Mouse (Mus musculus) embryonic facial prominence, embryonic 12.5 days (tissue): ENCODE measurements at regions not wholly inside any gene's neighbourhood (a gene's known extent, or its start where the extent isn't known, plus 50 kb on each side); places are given as distances from the start of the nearest gene placed in this dataset.
A peak's percentile ranks its signal among the peaks of the same experiment; 100 is the strongest.

Experiments used
- ATAC-seq: fragments of 200-750 bp; cut with Nextera tagmentation; 2 replicates; pipeline ENCODE4 v1.8.0; 2017; ENCODE audit not compliant: insufficient number of reproducible peaks, insufficient read depth, low FRiP score, low TSS enrichment
- H3K27ac ChIP-seq: fragments of 300-500 bp; sonication (generic); 2 replicates; pipeline ENCODE4 v1.5.1; 2016; ENCODE audit warnings: mild to moderate bottlenecking
- H3K27me3 ChIP-seq: fragments of 300-500 bp; sonication (generic); 2 replicates; pipeline ENCODE4 v1.6.1; 2016; ENCODE audit warnings: mild to moderate bottlenecking, moderate library complexity
- H3K36me3 ChIP-seq: fragments of 300-500 bp; sonication (generic); 2 replicates; pipeline ENCODE4 v1.6.1; 2016; ENCODE audit warnings: mild to moderate bottlenecking
- H3K4me1 ChIP-seq: fragments of 300-500 bp; sonication (generic); 2 replicates; pipeline ENCODE4 v1.6.1; 2016
- H3K4me2 ChIP-seq: fragments of 300-500 bp; sonication (generic); replicated peaks from 2 replicates; pipeline ENCODE4 v1.6.1; 2016; ENCODE audit warnings: mild to moderate bottlenecking, moderate library complexity
- H3K4me3 ChIP-seq: fragments of 300-500 bp; sonication (generic); 2 replicates; pipeline ENCODE4 v1.5.1; 2016; ENCODE audit warnings: mild to moderate bottlenecking
- H3K9ac ChIP-seq: fragments of 300-500 bp; sonication (generic); 2 replicates; pipeline ENCODE4 v1.6.1; 2016; ENCODE audit warnings: mild to moderate bottlenecking, moderate library complexity
- H3K9me3 ChIP-seq: fragments of 300-500 bp; sonication (generic); 2 replicates; pipeline ENCODE4 v1.6.1; 2016; ENCODE audit warnings: mild to moderate bottlenecking, moderate library complexity
- WGBS: fragments of 180-500 bp; shearing (Covaris S2); methylation state at CpG from one replicate; pipeline ENCODE4 v1.1.7; 2016; 5-methylcytosine and 5-hydroxymethylcytosine counted together

GRCm38 (mm10) chr2:161339327-161340001 is 230.6 kb upstream of the Chd6 start:
- Histone ChIP-seq H3K4me2 (no peak overlapping the region), H3K4me3 (no peak overlapping the region), H3K27ac (peak overlapping the region; percentile 23; the same call in 1 of the 2 replicates), H3K9ac (no peak overlapping the region), H3K9me3 (no peaks in the 10 kb centered on the region), H3K27me3 (peaks cover 4% of the 10 kb centered on the region; the same call in 1 of the 2 replicates), H3K36me3 (no peaks in the 10 kb centered on the region), H3K4me1 (peaks cover 23% of the 10 kb centered on the region; the same call in 1 of the 2 replicates)
- peak; percentile 73 for ATAC-seq
- WGBS: 11% methylated on average over 14 of the region's 14 CpGs

- Histone ChIP-seq H3K4me1 (peaks cover 23% of the 10 kb centered on the region; the same call in 1 of the 2 replicates), H3K4me3 (no peak overlapping the region), H3K27me3 (peaks cover 4% of the 10 kb centered on the region; the same call in 1 of the 2 replicates)
Measured at GRCm38 (mm10) chr2:161338953-161339326, 230.1 kb upstream of the Chd6 start.

GRCm38 (mm10) chr2:161332653-161333052 is 223.8 kb upstream of the Chd6 start:
- Histone ChIP-seq H3K4me2 (no peak overlapping the region), H3K9ac (no peak overlapping the region), H3K9me3 (no peaks in the 10 kb centered on the region), H3K4me1 (no peaks in the 10 kb centered on the region), H3K4me3 (no peak overlapping the region), H3K27me3 (no peaks in the 10 kb centered on the region), H3K27ac (no peak overlapping the region), H3K36me3 (no peaks in the 10 kb centered on the region)
- WGBS: 50% methylated on average over 2 of the region's 2 CpGs
- ATAC-seq: no peak

More at GRCm38 (mm10) chr2:161338953-161339326, 230.1 kb upstream of the Chd6 start:
- Histone ChIP-seq H3K27ac (peak overlapping the region; percentile 23; the same call in 1 of the 2 replicates), H3K4me2 (no peak overlapping the region), H3K36me3 (no peaks in the 10 kb centered on the region), H3K9me3 (no peaks in the 10 kb centered on the region), H3K9ac (no peak overlapping the region)
- 9% methylated on average over 3 of the region's 3 CpGs for WGBS
- no peak for ATAC-seq

GRCm38 (mm10) chr2:161331850-161332365 is 223.0 kb upstream of the Chd6 start:
- Histone ChIP-seq H3K36me3 (no peaks in the 10 kb centered on the region), H3K27me3 (no peaks in the 10 kb centered on the region), H3K27ac (no peak overlapping the region), H3K4me2 (no peak overlapping the region), H3K9ac (no peak overlapping the region), H3K4me1 (no peaks in the 10 kb centered on the region), H3K4me3 (no peak overlapping the region), H3K9me3 (no peaks in the 10 kb centered on the region)
- WGBS: 86% methylated on average over 10 of the region's 10 CpGs
- ATAC-seq: no peak

- H3K4me1 ChIP-seq: no peaks in the 10 kb centered on the region
- H3K9me3 ChIP-seq: no peaks in the 10 kb centered on the region
- H3K4me3 ChIP-seq: no peak overlapping the region
- no peaks in the 10 kb centered on the region for H3K27me3 ChIP-seq
- H3K4me2 ChIP-seq: no peak overlapping the region
- no peak overlapping the region for H3K27ac ChIP-seq
- ATAC-seq: no peak
- no peaks in the 10 kb centered on the region for H3K36me3 ChIP-seq
- WGBS: 76% methylated on average over 3 of the region's 3 CpGs
- H3K9ac ChIP-seq: no peak overlapping the region
Measured at GRCm38 (mm10) chr2:161302796-161303195, 193.9 kb upstream of the Chd6 start.

- H3K4me1 ChIP-seq: no peaks in the 10 kb centered on the region
- WGBS: 17% methylated on average over 9 of the region's 9 CpGs
- no peaks in the 10 kb centered on the region for H3K27me3 ChIP-seq
- H3K4me2 ChIP-seq: peak overlapping the region; percentile 16; the same call in 1 of the 2 replicates
- 0 out of 2 replicates have a peak overlapping the region, but pooled peaks have one; percentile 6 for H3K27ac ChIP-seq
- H3K4me3 ChIP-seq: no peak overlapping the region
- no peak overlapping the region for H3K9ac ChIP-seq
- H3K36me3 ChIP-seq: no peaks in the 10 kb centered on the region
- no peak for ATAC-seq
- H3K9me3 ChIP-seq: no peaks in the 10 kb centered on the region
Measured at GRCm38 (mm10) chr2:161268861-161269413, 160.1 kb upstream of the Chd6 start.

- Histone ChIP-seq H3K4me2 (no peak overlapping the region), H3K4me1 (no peaks in the 10 kb centered on the region), H3K27ac (no peak overlapping the region), H3K9ac (no peak overlapping the region), H3K4me3 (no peak overlapping the region), H3K36me3 (no peaks in the 10 kb centered on the region), H3K27me3 (no peaks in the 10 kb centered on the region), H3K9me3 (no peaks in the 10 kb centered on the region)
- WGBS: 43% methylated on average over 5 of the region's 5 CpGs
- ATAC-seq: no peak
Measured at GRCm38 (mm10) chr2:161266476-161266875, 157.6 kb upstream of the Chd6 start.

GRCm38 (mm10) chr2:161265211-161265610 is 156.3 kb upstream of the Chd6 start:
- Histone ChIP-seq H3K27ac (no peak overlapping the region), H3K27me3 (no peaks in the 10 kb centered on the region), H3K9ac (no peak overlapping the region), H3K4me2 (no peak overlapping the region), H3K4me1 (no peaks in the 10 kb centered on the region), H3K4me3 (no peak overlapping the region), H3K9me3 (no peaks in the 10 kb centered on the region), H3K36me3 (no peaks in the 10 kb centered on the region)
- 62% methylated on average over 8 of the region's 8 CpGs for WGBS
- ATAC-seq: no peak

GRCm38 (mm10) chr2:161252761-161253160 is 143.9 kb upstream of the Chd6 start:
- Histone ChIP-seq H3K4me1 (no peaks in the 10 kb centered on the region), H3K4me3 (no peak overlapping the region), H3K27me3 (no peaks in the 10 kb centered on the region), H3K9me3 (no peaks in the 10 kb centered on the region), H3K36me3 (no peaks in the 10 kb centered on the region), H3K27ac (no peak overlapping the region), H3K9ac (no peak overlapping the region), H3K4me2 (no peak overlapping the region)
- 85% methylated on average over 2 of the region's 2 CpGs for WGBS
- ATAC-seq: no peak

GRCm38 (mm10) chr2:161241665-161242064 is 132.8 kb upstream of the Chd6 start:
- 74% methylated on average over 6 of the region's 6 CpGs for WGBS

GRCm38 (mm10) chr2:161237280-161237819 is 128.5 kb upstream of the Chd6 start:
- no peak for ATAC-seq
- WGBS: 84% methylated on average over 9 of the region's 9 CpGs
- Histone ChIP-seq H3K9me3 (no peaks in the 10 kb centered on the region), H3K27ac (no peak overlapping the region), H3K36me3 (no peaks in the 10 kb centered on the region), H3K4me1 (no peaks in the 10 kb centered on the region), H3K4me2 (no peak overlapping the region), H3K4me3 (no peak overlapping the region), H3K27me3 (no peaks in the 10 kb centered on the region), H3K9ac (no peak overlapping the region)

More at GRCm38 (mm10) chr2:161241665-161242064, 132.8 kb upstream of the Chd6 start:
- Histone ChIP-seq H3K9ac (no peak overlapping the region), H3K4me2 (no peak overlapping the region), H3K27me3 (no peaks in the 10 kb centered on the region), H3K4me1 (no peaks in the 10 kb centered on the region), H3K36me3 (no peaks in the 10 kb centered on the region), H3K4me3 (no peak overlapping the region), H3K27ac (no peak overlapping the region), H3K9me3 (no peaks in the 10 kb centered on the region)
- no peak for ATAC-seq
